Comparison of ENCODE assay signal across 20 mouse cellular contexts in the genomic region with DNA sequence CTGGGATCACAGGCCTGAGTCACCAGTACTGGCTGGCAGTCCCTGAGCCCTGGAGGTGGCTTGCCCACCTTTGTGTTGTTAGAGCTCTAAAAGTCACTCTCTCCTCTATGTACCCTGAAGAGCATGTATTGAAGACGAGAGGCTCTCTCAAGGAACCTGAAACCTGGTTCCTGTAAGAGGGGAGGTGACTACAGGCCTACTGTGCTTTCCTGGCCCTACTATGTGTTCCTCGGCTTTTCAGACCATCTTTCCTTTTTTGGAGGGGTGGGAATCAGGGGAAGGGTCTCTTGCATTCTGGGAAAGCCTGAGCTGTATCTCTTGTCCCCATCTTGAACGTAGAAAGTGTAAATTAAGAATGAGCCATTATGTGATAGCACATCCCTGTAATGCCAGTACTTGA. TPM values are rescaled to one million over a fixed set of nuclear protein-coding genes. Genes with fewer than 3 reads are reported as not detected.
DNase-seq lines count a peak whose midpoint lies in the region; ATAC-seq and TF ChIP-seq lines count a peak whose summit lies in the region.
"Had no signal": no experiment of that assay in that cellular context is flagged by ENCODE, and none has a peak within 500 bp of the region (broad histone marks: within the 10 kb centered on the region; RNA-seq: fewer than 3 reads in every experiment).

No protein-coding gene starts in this region.

- TF ChIP-seq RAD21 in CH12.LX (IDR thresholded peaks at IDR 0.05; ENCODE audit: low read depth, low read length): no peak

- in situ Hi-C loops in CH12.LX (cut with MboI; ENCODE audit: low pct_ligation_motif_present, low pct_unique_long_range_greater_than_20kb, low sequenced_read_pairs): no loop called here

- H3K36me3 ChIP-seq in hindbrain, embryonic 10.5 days: peaks cover 30% of the 10 kb centered on the region
- no peaks in the 10 kb centered on the region for H3K36me3 ChIP-seq in hindbrain, embryonic 11.5 days (ENCODE audit: control insufficient read depth, insufficient read depth, low read length)
- H3K36me3 ChIP-seq in neural tube, embryonic 11.5 days (ENCODE audit: control insufficient read depth, insufficient read depth, low read length): no peaks in the 10 kb centered on the region
- peaks cover 47% of the 10 kb centered on the region for H3K36me3 ChIP-seq in neural tube, embryonic 15.5 days
- H3K36me3 ChIP-seq in CH12.LX (replicated peaks in 1 of 2; ENCODE audit: control insufficient read depth in 1 of 2, insufficient read depth in 1 of 2, low read length in 1 of 2): peaks cover 0 to 5% of the 10 kb centered on the region in 2 experiments
- no peaks in the 10 kb centered on the region for H3K36me3 ChIP-seq in heart, adult 2 months (ENCODE audit: control insufficient read depth, insufficient read depth, low read length)
- H3K36me3 ChIP-seq: embryonic facial prominence, embryonic 10.5 days; embryonic facial prominence, embryonic 12.5 days had no signal

- no peaks in the 10 kb centered on the region for H3K79me2 ChIP-seq in CH12.LX (replicated peaks; ENCODE audit: control insufficient read depth, extremely low read depth, insufficient read depth, poor library complexity, severe bottlenecking)
- no peaks in the 10 kb centered on the region for H3K79me2 ChIP-seq in heart, adult 2 months (replicated peaks; ENCODE audit: control insufficient read depth, insufficient read depth, low read length)

- WGBS in cerebellum, adult 2 months: 95% methylated on average over 3 of the region's 3 CpGs
- 86% methylated on average over 3 of the region's 3 CpGs for WGBS in hindbrain, embryonic 10.5 days
- WGBS in hindbrain, embryonic 11.5 days: 86% methylated on average over 3 of the region's 3 CpGs
- WGBS in neural tube, embryonic 11.5 days: 78% methylated on average over 3 of the region's 3 CpGs
- 91% methylated on average over 3 of the region's 3 CpGs for WGBS in neural tube, embryonic 15.5 days
- WGBS in heart, adult 2 months: 78% methylated on average over 3 of the region's 3 CpGs

- no peaks in the 10 kb centered on the region for H3K9me3 ChIP-seq in hindbrain, embryonic 10.5 days
- H3K9me3 ChIP-seq in hindbrain, embryonic 11.5 days (ENCODE audit: control insufficient read depth, low read length): no peaks in the 10 kb centered on the region
- no peaks in the 10 kb centered on the region for H3K9me3 ChIP-seq in neural tube, embryonic 11.5 days (ENCODE audit: control insufficient read depth, low read length)
- H3K9me3 ChIP-seq in neural tube, embryonic 15.5 days (replicated peaks): no peaks in the 10 kb centered on the region
- H3K9me3 ChIP-seq in CH12.LX (replicated peaks; ENCODE audit: low read length): no peaks in the 10 kb centered on the region
- H3K9me3 ChIP-seq: embryonic facial prominence, embryonic 10.5 days; embryonic facial prominence, embryonic 12.5 days; forebrain, embryonic 13.5 days; forebrain, embryonic 15.5 days had no signal

- ATAC-seq in hindbrain, embryonic 11.5 days (ENCODE audit: low FRiP score): no peak
- no peak for ATAC-seq in neural tube, embryonic 11.5 days (ENCODE audit: insufficient read depth, low FRiP score, low TSS enrichment)
- ATAC-seq in neural tube, embryonic 15.5 days (ENCODE audit: low FRiP score): no peak
- ATAC-seq: activated CD4-positive, CD25-positive, alpha-beta regulatory T cell, adult 4 months; CD4-positive, CD25-positive, alpha-beta regulatory T cell, adult 4 months; forebrain, embryonic 13.5 days; forebrain, embryonic 15.5 days; forebrain, postnatal 0 days; Patski had no signal

- no peak for TF ChIP-seq EP300 in CH12.LX (IDR thresholded peaks at IDR 0.05; ENCODE audit: low read length)
- TF ChIP-seq EP300 in heart, adult 2 months (IDR thresholded peaks at IDR 0.05; ENCODE audit: insufficient read depth, low read depth, low read length): no peak

- no peak for DNase-seq in cerebellum, adult 2 months
- DNase-seq in cerebellum, postnatal 36 days: no peak
- no peak for DNase-seq in hindbrain, embryonic 10.5 days (ENCODE audit: low spot score)
- no peak for DNase-seq in hindbrain, embryonic 11.5 days (ENCODE audit: low spot score)
- DNase-seq in neural tube, embryonic 11.5 days (ENCODE audit: low spot score): peak; percentile 8
- no peak for DNase-seq in CH12.LX (ENCODE audit: extremely low read depth)
- DNase-seq in heart, adult 2 months: no peak
- DNase-seq: adrenal gland, adult 8-10 months; adrenal gland, postnatal 14 days; adrenal gland, postnatal 36 days; B cell, adult 2 months; forebrain, postnatal 0 days had no signal

- H3K4me1 ChIP-seq in cerebellum, adult 2 months (ENCODE audit: control insufficient read depth, insufficient read depth, low read length): peaks cover 21% of the 10 kb centered on the region
- H3K4me1 ChIP-seq in hindbrain, embryonic 10.5 days (replicated peaks): peaks cover 39% of the 10 kb centered on the region
- H3K4me1 ChIP-seq in hindbrain, embryonic 11.5 days (replicated peaks; ENCODE audit: control insufficient read depth, insufficient read depth, low read length): peaks cover 10% of the 10 kb centered on the region
- H3K4me1 ChIP-seq in neural tube, embryonic 11.5 days (ENCODE audit: control insufficient read depth, insufficient read depth, low read length): peaks cover 14% of the 10 kb centered on the region
- peaks cover 16% of the 10 kb centered on the region for H3K4me1 ChIP-seq in neural tube, embryonic 15.5 days
- H3K4me1 ChIP-seq in CH12.LX (ENCODE audit: control insufficient read depth in 1 of 2, insufficient read depth in 2 of 2): no peaks in the 10 kb centered on the region
- no peaks in the 10 kb centered on the region for H3K4me1 ChIP-seq in heart, adult 2 months (ENCODE audit: control insufficient read depth, insufficient read depth, low read length)
- H3K4me1 ChIP-seq: embryonic facial prominence, embryonic 12.5 days had no signal

- H3K9ac ChIP-seq in hindbrain, embryonic 11.5 days (ENCODE audit: low read depth, low read length): no peak overlapping the region
- H3K9ac ChIP-seq in neural tube, embryonic 11.5 days (ENCODE audit: low read length): no peak overlapping the region
- H3K9ac ChIP-seq in neural tube, embryonic 15.5 days (replicated peaks): no peak overlapping the region
- no peak overlapping the region for H3K9ac ChIP-seq in CH12.LX (ENCODE audit: insufficient read depth, low read depth)
- H3K9ac ChIP-seq in heart, adult 2 months (ENCODE audit: low read depth, low read length): no peak overlapping the region
- H3K9ac ChIP-seq: embryonic facial prominence, embryonic 12.5 days; forebrain, embryonic 13.5 days; forebrain, embryonic 15.5 days; forebrain, postnatal 0 days had no signal

- dilution Hi-C loops in CH12.LX (cut with MboI; ENCODE audit: extremely low pct_ligation_motif_present, extremely low pct_unique_long_range_greater_than_20kb, low sequenced_read_pairs): no loop called here

- H3K4me2 ChIP-seq in hindbrain, embryonic 11.5 days (replicated peaks; ENCODE audit: low read depth, low read length): no peak overlapping the region
- H3K4me2 ChIP-seq in neural tube, embryonic 11.5 days (ENCODE audit: low read depth): no peak overlapping the region
- no peak overlapping the region for H3K4me2 ChIP-seq in neural tube, embryonic 15.5 days
- H3K4me2 ChIP-seq in CH12.LX (ENCODE audit: insufficient read depth, low read depth, poor library complexity, severe bottlenecking): no peak overlapping the region
- H3K4me2 ChIP-seq: embryonic facial prominence, embryonic 12.5 days; forebrain, embryonic 13.5 days; forebrain, embryonic 15.5 days had no signal

- TF ChIP-seq POLR2A in cerebellum, adult 2 months (IDR thresholded peaks at IDR 0.05; ENCODE audit: borderline replicate concordance, insufficient read depth, low read length): no peak
- no peak for TF ChIP-seq POLR2A in CH12.LX (IDR thresholded peaks at IDR 0.05; ENCODE audit: low read depth, low read length)
- no peak for TF ChIP-seq POLR2A in heart, adult 2 months (IDR thresholded peaks at IDR 0.05; ENCODE audit: insufficient read depth, low read depth, low read length)

- no peaks in the 10 kb centered on the region for H3K27me3 ChIP-seq in cerebellum, adult 2 months (ENCODE audit: control insufficient read depth, insufficient read depth, low read length)
- H3K27me3 ChIP-seq in hindbrain, embryonic 10.5 days (ENCODE audit: insufficient read depth, poor library complexity, severe bottlenecking): no peaks in the 10 kb centered on the region
- H3K27me3 ChIP-seq in hindbrain, embryonic 11.5 days (ENCODE audit: control insufficient read depth, insufficient read depth, low read length): no peaks in the 10 kb centered on the region
- H3K27me3 ChIP-seq in neural tube, embryonic 11.5 days (ENCODE audit: control insufficient read depth, insufficient read depth, low read length): no peaks in the 10 kb centered on the region
- no peaks in the 10 kb centered on the region for H3K27me3 ChIP-seq in neural tube, embryonic 15.5 days (replicated peaks)
- H3K27me3 ChIP-seq in CH12.LX (replicated peaks): no peaks in the 10 kb centered on the region
- H3K27me3 ChIP-seq in heart, adult 2 months (ENCODE audit: control insufficient read depth, insufficient read depth, low read length): no peaks in the 10 kb centered on the region
- H3K27me3 ChIP-seq: embryonic facial prominence, embryonic 12.5 days; forebrain, embryonic 13.5 days; forebrain, embryonic 15.5 days; Patski had no signal

- no peak overlapping the region for H3K4me3 ChIP-seq in cerebellum, adult 2 months (replicated peaks; ENCODE audit: insufficient read depth, low read depth, low read length)
- H3K4me3 ChIP-seq in hindbrain, embryonic 10.5 days: no peak overlapping the region
- no peak overlapping the region for H3K4me3 ChIP-seq in hindbrain, embryonic 11.5 days (ENCODE audit: low read depth, low read length)
- no peak overlapping the region for H3K4me3 ChIP-seq in neural tube, embryonic 11.5 days (ENCODE audit: low read depth, low read length)
- H3K4me3 ChIP-seq in neural tube, embryonic 15.5 days (replicated peaks): no peak overlapping the region
- H3K4me3 ChIP-seq in CH12.LX (replicated peaks in 1 of 3; ENCODE audit: low read depth in 2 of 3, low read length in 2 of 3, poor library complexity in 1 of 3): no peak overlapping the region
- H3K4me3 ChIP-seq in heart, adult 2 months: no peak overlapping the region
- H3K4me3 ChIP-seq: embryonic facial prominence, embryonic 10.5 days; embryonic facial prominence, embryonic 12.5 days; forebrain, embryonic 13.5 days; forebrain, embryonic 15.5 days had no signal

- intact Hi-C loops in heart, adult 2 months (cut with DNase I): no loop called here

- 0 out of 2 replicates have a peak overlapping the region, but pooled peaks have one; percentile 36 for H3K27ac ChIP-seq in cerebellum, adult 2 months (ENCODE audit: insufficient read depth, low read length)
- peak overlapping the region; percentile 8; the same call in 1 of the 2 replicates for H3K27ac ChIP-seq in hindbrain, embryonic 10.5 days
- no peak overlapping the region for H3K27ac ChIP-seq in hindbrain, embryonic 11.5 days (ENCODE audit: low read depth, low read length)
- H3K27ac ChIP-seq in neural tube, embryonic 11.5 days (ENCODE audit: low read depth, low read length): no peak overlapping the region
- H3K27ac ChIP-seq in neural tube, embryonic 15.5 days (replicated peaks): no peak overlapping the region
- H3K27ac ChIP-seq in CH12.LX (ENCODE audit: insufficient read depth, low read depth): no peak overlapping the region
- H3K27ac ChIP-seq in heart, adult 2 months: no peak overlapping the region
- H3K27ac ChIP-seq: embryonic facial prominence, embryonic 10.5 days; embryonic facial prominence, embryonic 12.5 days; forebrain, embryonic 13.5 days; forebrain, embryonic 15.5 days had no signal

- TF ChIP-seq CTCF in cerebellum, adult 2 months (IDR thresholded peaks at IDR 0.05; ENCODE audit: borderline replicate concordance, insufficient read depth, low read depth, low read length): no peak
- no peak for TF ChIP-seq CTCF in CH12.LX (conservative IDR thresholded peaks at IDR 0.05 in 1 of 2, IDR thresholded peaks at IDR 0.05 in 1 of 2; ENCODE audit: low read depth in 2 of 2, low read length in 2 of 2)
- no peak for TF ChIP-seq CTCF in heart, adult 2 months (IDR thresholded peaks at IDR 0.05)

RNA-seq across cellular contexts. Expression of a gene that starts 15.5 kb away (rescaled TPM):
- 118 and 124 TPM in 2 replicates for polyA plus RNA-seq in cerebellum, adult 2 months (2012; rRNA removed)
- 7.0 and 15.1 TPM in 2 replicates for polyA plus RNA-seq in hindbrain, embryonic 10.5 days (2016; fragmentation: Nextera tagmentation; extraction: Ambion mirVana)
- polyA plus RNA-seq in hindbrain, embryonic 11.5 days (2014; fragmentation: Nextera tagmentation; extraction: Ambion mirVana): 12.6 and 15.0 TPM in 2 replicates
- 19.6 and 21.3 TPM in 2 replicates for polyA plus RNA-seq in neural tube, embryonic 11.5 days (2014; fragmentation: Nextera tagmentation; extraction: Ambion mirVana)
- 145 and 180 TPM in 2 replicates for polyA plus RNA-seq in neural tube, embryonic 15.5 days (2015; fragmentation: Nextera tagmentation; extraction: Ambion mirVana)
- total RNA-seq in CH12.LX (2012; rRNA removed) (0.72 and 0.76 TPM in 2 replicates), CH12.LX (2014; rRNA removed) (0.36 and 0.40 TPM in 2 replicates)
- 0.49 and 0.97 TPM in 2 replicates for polyA plus RNA-seq in CH12.LX (2012; ENCODE audit: insufficient read length, low read depth)
- under 1 TPM; 0.21 to 0.23 TPM for total RNA-seq in heart, adult 2 months (2021)
- 0.15 and 0.29 TPM in 2 replicates for polyA plus RNA-seq in heart, adult 2 months (2012; rRNA removed)

RNA-seq across cellular contexts. Expression of a gene that starts 45.9 kb away (rescaled TPM):
- 24.7 and 26.0 TPM in 2 replicates for polyA plus RNA-seq in cerebellum, adult 2 months (2012; rRNA removed)
- polyA plus RNA-seq in hindbrain, embryonic 10.5 days (2016; fragmentation: Nextera tagmentation; extraction: Ambion mirVana): 45.6 TPM in 2 replicates
- polyA plus RNA-seq in hindbrain, embryonic 11.5 days (2014; fragmentation: Nextera tagmentation; extraction: Ambion mirVana): 35.1 and 41.9 TPM in 2 replicates
- polyA plus RNA-seq in neural tube, embryonic 11.5 days (2014; fragmentation: Nextera tagmentation; extraction: Ambion mirVana): 39.0 and 43.2 TPM in 2 replicates
- polyA plus RNA-seq in neural tube, embryonic 15.5 days (2015; fragmentation: Nextera tagmentation; extraction: Ambion mirVana): 38.0 and 41.0 TPM in 2 replicates
- total RNA-seq in CH12.LX (2012; rRNA removed): 32.4 and 35.4 TPM in 2 replicates
- total RNA-seq in CH12.LX (2014; rRNA removed): 42.6 and 44.7 TPM in 2 replicates
- 24.2 and 25.3 TPM in 2 replicates for polyA plus RNA-seq in CH12.LX (2012; ENCODE audit: insufficient read length, low read depth)
- 1 to 10 TPM; 2.2 to 2.3 TPM for total RNA-seq in heart, adult 2 months (2021)
- polyA plus RNA-seq in heart, adult 2 months (2012; rRNA removed): 4.5 and 4.7 TPM in 2 replicates

Comparison
In these comparisons a context has a peak if more than half of its experiments do, and no peak if none do; other contexts are left out.
1. H3K27ac ChIP-seq: peak in cerebellum, adult 2 months (single experiment) and hindbrain, embryonic 10.5 days (single experiment); none in hindbrain, embryonic 11.5 days (single experiment), neural tube, embryonic 11.5 days (single experiment), neural tube, embryonic 15.5 days (single experiment), CH12.LX (single experiment) and heart, adult 2 months (single experiment).